Mouse (Mus musculus) stomach, embryonic 16.5 days (tissue): ENCODE measurements around the gene Pam. TPM values are rescaled to one million over a fixed set of nuclear protein-coding genes. Genes with fewer than 3 reads are reported as not detected.

Experiments used
- ATAC-seq: fragments of 200-750 bp; cut with Nextera tagmentation; 2 replicates; pipeline ENCODE4 v1.8.0; 2017; ENCODE audit warnings: moderate number of reproducible peaks, moderate TSS enrichment; ENCODE audit not compliant: insufficient read depth, low FRiP score
- H3K27ac ChIP-seq: fragments of 300-500 bp; sonication (generic); 2 replicates; pipeline ENCODE4 v1.5.1; 2014; ENCODE audit warnings: low read length
- H3K27me3 ChIP-seq: fragments of 300-500 bp; sonication (generic); 2 replicates; pipeline ENCODE4 v1.6.1; 2014; ENCODE audit warnings: low read length, control low read depth, mixed read lengths; ENCODE audit not compliant: control insufficient read depth, insufficient read depth
- H3K36me3 ChIP-seq: fragments of 300-500 bp; sonication (generic); 2 replicates; pipeline ENCODE4 v1.6.1; 2014; ENCODE audit warnings: low read length; ENCODE audit not compliant: control insufficient read depth, insufficient read depth
- H3K4me1 ChIP-seq: fragments of 300-500 bp; sonication (generic); 2 replicates; pipeline ENCODE4 v1.6.1; 2014; ENCODE audit warnings: low read length, control low read depth, mixed read lengths; ENCODE audit not compliant: control insufficient read depth, insufficient read depth
- H3K4me2 ChIP-seq: fragments of 300-500 bp; sonication (generic); 2 replicates; pipeline ENCODE4 v1.6.1; 2014; ENCODE audit warnings: low read depth, low read length, mixed read lengths
- H3K4me3 ChIP-seq: fragments of 300-500 bp; sonication (generic); replicated peaks from 2 replicates; pipeline ENCODE4 v1.5.1; 2014; ENCODE audit warnings: mild to moderate bottlenecking, low read length
- H3K9ac ChIP-seq: fragments of 300-500 bp; sonication (generic); 2 replicates; pipeline ENCODE4 v1.6.1; 2014; ENCODE audit warnings: low read length
- H3K9me3 ChIP-seq: fragments of 300-500 bp; sonication (generic); replicated peaks from 2 replicates; pipeline ENCODE4 v1.6.1; 2016; ENCODE audit warnings: low read length, control low read depth; ENCODE audit not compliant: control insufficient read depth
- WGBS: fragments of 180-500 bp; shearing (Covaris S2); extraction: QIAGEN DNeasy Blood & Tissue Kit; methylation state at CpG from one replicate; pipeline ENCODE4 v1.1.7; 2014; 5-methylcytosine and 5-hydroxymethylcytosine counted together
- polyA plus RNA-seq: library from polyadenylated mRNA; unstranded; fragments of >200 nt; fragmentation: Nextera tagmentation; extraction: Ambion mirVana; gene quantifications from 2 replicates; pipeline ENCODE4 v1.2.1, GENCODE M21; 2015

Gene Pam
- polyA plus RNA-seq, 1 experiment from 2014 or later = 50.6 TPM

DNA sequence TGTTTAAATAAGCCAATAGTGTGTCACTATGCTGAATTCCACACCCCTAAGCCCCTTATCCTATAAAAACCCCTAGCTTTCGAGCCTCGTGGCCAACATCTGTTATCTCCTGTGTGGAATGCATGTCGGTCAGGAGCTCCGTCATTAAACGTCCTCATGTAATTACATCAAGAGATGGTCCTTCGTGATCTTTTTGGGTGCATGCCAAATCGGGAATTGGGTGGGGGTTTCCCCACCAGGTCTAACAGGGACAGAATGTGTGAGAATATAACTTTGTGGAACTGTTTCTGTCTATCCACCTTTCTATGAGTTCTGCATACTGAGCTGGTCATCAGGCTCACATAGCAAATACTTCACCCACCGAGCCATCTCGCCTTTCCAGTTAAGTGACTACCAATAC, 299.5 kb downstream of the Pam start:
- H3K27me3 ChIP-seq = no peaks in the 10 kb centered on the region
- no peaks in the 10 kb centered on the region for H3K9me3 ChIP-seq
- H3K4me1 ChIP-seq = no peaks in the 10 kb centered on the region
- no peak overlapping the region for H3K9ac ChIP-seq
- no peak overlapping the region for H3K4me2 ChIP-seq
- H3K27ac ChIP-seq = no peak overlapping the region
- no peaks in the 10 kb centered on the region for H3K36me3 ChIP-seq
- H3K4me3 ChIP-seq = no peak overlapping the region
- no peak for ATAC-seq
- 63% methylated on average over 9 of the region's 9 CpGs for WGBS

DNA sequence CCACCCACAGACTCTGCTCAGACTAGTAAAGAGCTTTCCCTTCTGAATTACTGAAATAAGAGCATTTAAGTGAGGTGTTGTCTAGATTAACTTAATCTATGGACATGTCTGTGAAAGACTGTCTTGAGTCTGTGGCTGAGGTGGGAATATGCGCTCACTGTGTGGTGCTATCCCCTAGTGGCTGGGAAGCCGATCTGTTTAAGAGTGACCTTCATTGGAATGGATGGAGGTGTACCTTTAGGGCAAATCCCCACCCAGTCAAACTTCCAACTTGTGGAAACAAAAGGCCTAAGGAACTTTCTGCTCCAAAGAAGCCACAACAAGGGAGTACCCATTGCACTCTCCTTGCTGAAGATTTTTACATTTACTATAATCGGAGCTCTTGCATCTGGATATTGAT, 301.3 kb downstream of the Pam start:
- ATAC-seq = no peak
- H3K9ac ChIP-seq = no peak overlapping the region
- no peak overlapping the region for H3K4me2 ChIP-seq

DNA sequence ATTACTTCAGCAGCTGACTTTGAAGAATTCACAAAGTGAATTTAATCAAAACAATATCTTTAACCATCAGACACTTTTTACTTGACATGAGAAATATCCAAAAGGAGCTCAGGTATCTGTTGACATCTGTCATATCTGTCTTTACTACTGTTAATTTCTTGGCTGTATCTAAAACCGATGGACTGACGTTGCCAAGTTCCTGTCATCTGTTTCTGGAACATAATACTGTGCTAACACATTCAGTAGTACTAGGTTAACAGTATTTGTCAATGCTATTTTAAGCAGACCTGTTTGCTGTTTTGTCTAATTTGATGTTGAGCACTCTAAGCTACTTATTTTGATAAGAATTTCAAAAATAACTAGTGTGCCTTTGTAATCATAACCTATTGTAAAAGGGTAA, 307.0 kb downstream of the Pam start:
- no peak overlapping the region for H3K27ac ChIP-seq
- no peak overlapping the region for H3K4me3 ChIP-seq
- H3K27me3 ChIP-seq = no peaks in the 10 kb centered on the region
- 78% methylated on average over 2 of the region's 2 CpGs for WGBS
- no peaks in the 10 kb centered on the region for H3K9me3 ChIP-seq
- H3K4me2 ChIP-seq = no peak overlapping the region
- H3K4me1 ChIP-seq = no peaks in the 10 kb centered on the region
- H3K9ac ChIP-seq = no peak overlapping the region
- no peak for ATAC-seq
- no peaks in the 10 kb centered on the region for H3K36me3 ChIP-seq

More for the DNA sequence above, 301.3 kb downstream of the Pam start:
- Histone ChIP-seq H3K9me3 (no peaks in the 10 kb centered on the region), H3K4me3 (no peak overlapping the region), H3K27ac (no peak overlapping the region), H3K27me3 (no peaks in the 10 kb centered on the region), H3K4me1 (no peaks in the 10 kb centered on the region), H3K36me3 (no peaks in the 10 kb centered on the region)
- 87% methylated on average over 3 of the region's 3 CpGs for WGBS

DNA sequence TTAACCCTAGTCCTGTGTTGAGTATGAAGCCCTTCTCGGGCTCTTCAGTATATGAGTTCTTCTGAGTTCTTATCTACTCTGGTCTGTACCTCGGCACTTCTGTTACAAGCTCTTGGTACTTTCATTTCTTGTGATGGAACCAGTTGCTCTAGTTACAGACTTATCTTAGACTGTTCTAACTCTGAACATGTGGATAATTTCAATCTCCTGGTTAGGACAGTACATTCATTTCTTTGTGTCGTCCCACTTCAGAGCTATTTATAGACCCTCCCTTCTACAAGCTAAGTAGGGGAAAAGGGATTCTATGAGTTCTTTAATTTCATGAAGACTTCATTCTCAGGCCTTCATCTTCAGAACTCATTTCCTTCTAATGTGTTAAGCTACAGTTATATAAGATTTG, 307.8 kb downstream of the Pam start:
- no peak overlapping the region for H3K4me3 ChIP-seq
- H3K9ac ChIP-seq = no peak overlapping the region
- H3K4me1 ChIP-seq = no peaks in the 10 kb centered on the region
- ATAC-seq = no peak
- WGBS = 73% methylated on average over 3 of the region's 3 CpGs
- no peak overlapping the region for H3K4me2 ChIP-seq
- no peak overlapping the region for H3K27ac ChIP-seq
- no peaks in the 10 kb centered on the region for H3K9me3 ChIP-seq
- no peaks in the 10 kb centered on the region for H3K27me3 ChIP-seq
- H3K36me3 ChIP-seq = no peaks in the 10 kb centered on the region

DNA sequence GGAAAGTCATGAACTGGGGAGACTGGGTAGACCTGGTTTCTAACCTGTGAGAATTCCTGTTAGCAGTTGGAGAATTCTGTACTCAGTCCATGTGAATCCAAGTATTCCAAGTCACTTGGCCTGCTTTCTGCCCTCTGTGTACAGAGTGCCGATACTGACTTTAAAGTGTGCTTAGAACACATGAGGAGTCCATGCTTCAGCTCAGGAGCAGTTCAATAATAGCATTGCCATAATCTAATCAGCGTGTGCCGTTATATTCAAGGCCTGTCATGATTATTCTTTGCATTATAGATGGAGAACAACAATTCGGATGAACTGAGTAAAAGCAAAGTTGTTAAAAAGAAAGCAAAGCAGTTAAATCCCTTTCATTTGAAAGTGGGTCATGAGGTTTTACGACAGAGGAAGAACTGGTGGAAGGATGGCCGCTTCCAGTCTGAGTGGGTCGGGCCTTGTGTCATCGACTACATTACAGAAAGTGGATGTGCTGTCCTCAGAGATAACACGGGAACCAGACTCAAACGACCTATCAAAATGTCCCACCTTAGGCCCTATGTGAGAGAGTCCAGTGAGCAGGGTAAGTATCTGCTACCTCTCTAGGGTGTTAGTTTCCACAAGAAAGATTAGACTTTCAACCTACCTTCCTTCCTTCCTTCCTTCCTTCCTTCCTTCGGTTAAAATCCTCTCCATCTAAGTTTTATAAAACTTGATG, 309.6 kb downstream of the Pam start:
- no peak overlapping the region for H3K4me3 ChIP-seq
- no peak overlapping the region for H3K27ac ChIP-seq
- no peak; the same call in 1 of the 2 replicates for ATAC-seq
- 89% methylated on average over 11 of the region's 11 CpGs for WGBS
- H3K36me3 ChIP-seq = no peaks in the 10 kb centered on the region
- no peak overlapping the region for H3K9ac ChIP-seq
- no peaks in the 10 kb centered on the region for H3K27me3 ChIP-seq
- no peaks in the 10 kb centered on the region for H3K9me3 ChIP-seq
- no peak overlapping the region for H3K4me2 ChIP-seq
- H3K4me1 ChIP-seq = no peaks in the 10 kb centered on the region

DNA sequence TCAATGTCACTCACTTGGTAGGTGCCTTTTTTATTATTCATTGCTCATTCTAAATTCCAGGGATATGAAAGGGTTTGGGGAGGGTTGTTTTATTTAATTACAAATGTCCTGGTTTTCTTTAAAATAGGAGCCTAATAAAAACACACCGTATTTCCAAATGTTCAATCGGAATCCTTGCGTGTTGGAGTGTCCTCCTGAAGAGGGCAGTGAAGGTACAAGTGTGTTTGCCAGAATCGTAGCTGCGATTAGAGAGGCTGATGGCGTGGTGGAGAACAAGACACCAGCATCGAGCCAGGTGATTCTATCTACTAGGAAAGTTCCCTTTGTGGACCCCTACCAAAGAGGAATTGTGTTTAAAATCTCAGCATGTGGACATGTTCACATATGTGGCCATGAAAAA, 310.5 kb downstream of the Pam start:
- no peak overlapping the region for H3K27ac ChIP-seq
- H3K4me2 ChIP-seq = no peak overlapping the region
- H3K4me1 ChIP-seq = no peaks in the 10 kb centered on the region
- no peak overlapping the region for H3K9ac ChIP-seq
- H3K4me3 ChIP-seq = no peak overlapping the region
- 74% methylated on average over 7 of the region's 7 CpGs for WGBS
- no peak for ATAC-seq
- H3K27me3 ChIP-seq = no peaks in the 10 kb centered on the region
- no peaks in the 10 kb centered on the region for H3K36me3 ChIP-seq
- H3K9me3 ChIP-seq = no peaks in the 10 kb centered on the region

DNA sequence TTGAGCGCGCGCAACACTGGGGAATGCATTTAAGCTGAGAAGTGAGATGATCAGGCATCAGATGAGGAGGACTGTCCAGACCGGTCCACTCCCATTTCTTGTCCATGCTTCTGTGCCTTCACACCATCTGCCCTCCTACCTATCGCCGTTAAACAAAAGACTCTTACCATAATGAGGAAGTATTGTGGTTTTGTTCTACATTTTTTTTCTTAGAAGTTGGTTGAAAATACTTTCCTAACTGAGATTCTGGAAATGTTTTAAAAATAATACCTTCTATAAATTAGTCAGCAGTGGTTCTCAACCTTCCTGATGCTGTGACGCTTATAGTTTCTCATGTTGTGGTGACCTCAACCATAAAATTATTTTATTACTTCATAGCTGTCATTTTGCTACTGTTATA, 313.8 kb downstream of the Pam start:
- no peaks in the 10 kb centered on the region for H3K9me3 ChIP-seq
- no peak overlapping the region for H3K27ac ChIP-seq
- 92% methylated on average over 7 of the region's 7 CpGs for WGBS
- no peak overlapping the region for H3K4me2 ChIP-seq
- no peak overlapping the region for H3K4me3 ChIP-seq
- H3K4me1 ChIP-seq = no peaks in the 10 kb centered on the region
- no peaks in the 10 kb centered on the region for H3K36me3 ChIP-seq
- no peaks in the 10 kb centered on the region for H3K27me3 ChIP-seq
- no peak for ATAC-seq
- no peak overlapping the region for H3K9ac ChIP-seq

DNA sequence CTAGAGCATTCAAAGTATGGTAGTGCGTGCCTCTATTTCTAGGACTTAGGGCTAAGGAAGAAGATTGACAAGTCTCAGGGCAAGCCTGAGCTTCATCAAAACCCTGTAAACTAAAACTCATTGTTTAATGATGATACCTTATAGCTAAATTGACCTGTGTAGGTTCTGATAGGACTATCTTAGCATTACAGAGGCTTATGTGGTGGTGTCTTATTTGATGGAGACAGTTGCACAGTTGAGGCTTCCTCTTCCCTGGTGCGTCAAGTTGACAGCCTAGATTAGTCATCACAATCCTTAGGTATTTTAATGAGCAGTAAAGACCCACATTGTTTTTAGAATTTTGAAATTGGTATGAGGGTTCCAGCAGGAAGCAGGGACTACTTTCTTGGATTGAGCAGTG, 321.5 kb downstream of the Pam start:
- no peaks in the 10 kb centered on the region for H3K9me3 ChIP-seq
- no peak overlapping the region for H3K4me3 ChIP-seq
- H3K4me2 ChIP-seq = no peak overlapping the region
- H3K27ac ChIP-seq = no peak overlapping the region
- no peaks in the 10 kb centered on the region for H3K27me3 ChIP-seq
- no peaks in the 10 kb centered on the region for H3K4me1 ChIP-seq
- no peaks in the 10 kb centered on the region for H3K36me3 ChIP-seq
- ATAC-seq = no peak
- 91% methylated on average over 2 of the region's 2 CpGs for WGBS
- no peak overlapping the region for H3K9ac ChIP-seq

DNA sequence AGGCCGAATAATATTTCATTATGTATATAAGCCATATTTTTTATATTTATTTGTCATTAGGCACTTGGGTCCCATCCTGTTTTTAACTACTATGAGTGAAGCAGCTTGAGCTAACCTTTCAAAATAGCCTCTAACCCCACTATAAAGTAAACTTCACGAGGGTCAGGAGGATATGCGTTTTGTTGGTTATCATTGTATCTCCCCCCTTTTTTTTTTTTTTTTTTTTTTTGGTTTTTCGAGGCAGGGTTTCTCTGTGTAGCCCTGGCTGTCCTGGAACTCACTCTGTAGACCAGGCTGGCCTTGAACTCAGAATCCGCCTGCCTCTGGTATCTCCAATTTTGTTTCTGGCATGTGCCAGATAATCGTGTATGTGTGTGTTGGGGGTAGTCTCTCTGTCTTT, 322.1 kb downstream of the Pam start:
- Histone ChIP-seq H3K27ac (no peak overlapping the region), H3K4me2 (no peak overlapping the region), H3K9me3 (no peaks in the 10 kb centered on the region), H3K27me3 (no peaks in the 10 kb centered on the region), H3K4me3 (no peak overlapping the region), H3K9ac (no peak overlapping the region), H3K36me3 (no peaks in the 10 kb centered on the region), H3K4me1 (no peaks in the 10 kb centered on the region)
- ATAC-seq = no peak
- WGBS = 83% methylated on average over 6 of the region's 6 CpGs
